Mouse (Mus musculus) midbrain, embryonic 14.5 days (tissue): ENCODE measurements around the gene Cyp4f39. TPM values are rescaled to one million over a fixed set of nuclear protein-coding genes. Genes with fewer than 3 reads are reported as not detected.
"Not testable (repeated sequence)": the region's sequence is repeated elsewhere in the genome, so short reads cannot be mapped to it uniquely, and the experiment has no call there.

Experiments
- ATAC-seq: fragments of 200-750 bp; cut with Nextera tagmentation; 2 replicates; pipeline ENCODE4 v1.8.0; 2017; ENCODE audit warnings: moderate number of reproducible peaks, moderate library complexity; ENCODE audit not compliant: low FRiP score, low TSS enrichment
- DNase-seq: peaks from one replicate; pipeline ENCODE4 v3.0.0-alpha.2; 2015
- H3K27ac ChIP-seq: fragments of 300-500 bp; sonication (generic); replicated peaks from 2 replicates; pipeline ENCODE4 v1.5.1; 2014; ENCODE audit warnings: mild to moderate bottlenecking, low read depth, low read length, moderate library complexity
- H3K27me3 ChIP-seq: fragments of 300-500 bp; sonication (generic); 2 replicates; pipeline ENCODE4 v1.6.1; 2014; ENCODE audit warnings: low read length, control low read depth, mixed read lengths; ENCODE audit not compliant: control insufficient read depth, insufficient read depth
- H3K36me3 ChIP-seq: fragments of 300-500 bp; sonication (generic); 2 replicates; pipeline ENCODE4 v1.6.1; 2014; ENCODE audit warnings: low read length, control low read depth; ENCODE audit not compliant: control insufficient read depth, insufficient read depth
- H3K4me1 ChIP-seq: fragments of 300-500 bp; sonication (generic); 2 replicates; pipeline ENCODE4 v1.6.1; 2014; ENCODE audit warnings: mild to moderate bottlenecking, antibody characterized with exemption, low read length, control low read depth; ENCODE audit not compliant: control insufficient read depth, insufficient read depth
- H3K4me2 ChIP-seq: fragments of 300-500 bp; sonication (generic); 2 replicates; pipeline ENCODE4 v1.6.1; 2014; ENCODE audit warnings: mild to moderate bottlenecking, low read length, moderate library complexity
- H3K4me3 ChIP-seq: fragments of 300-500 bp; sonication (generic); replicated peaks from 2 replicates; pipeline ENCODE4 v1.5.1; 2014; ENCODE audit warnings: low read depth, low read length
- H3K9ac ChIP-seq: fragments of 300-500 bp; sonication (generic); replicated peaks from 2 replicates; pipeline ENCODE4 v1.6.1; 2014; ENCODE audit warnings: mild to moderate bottlenecking, low read length, moderate library complexity
- H3K9me3 ChIP-seq: fragments of 300-500 bp; sonication (generic); 2 replicates; pipeline ENCODE4 v1.6.1; 2016; ENCODE audit warnings: low read length, control low read depth, mixed read lengths; ENCODE audit not compliant: control insufficient read depth
- WGBS: fragments of 180-500 bp; shearing (Covaris S2); extraction: QIAGEN DNeasy Blood & Tissue Kit; methylation state at CpG from one replicate; pipeline ENCODE4 v1.1.7; 2014; 5-methylcytosine and 5-hydroxymethylcytosine counted together
- polyA plus RNA-seq: library from polyadenylated mRNA; unstranded; fragments of >200 nt; fragmentation: Nextera tagmentation; extraction: Ambion mirVana; gene quantifications from 2 replicates; pipeline ENCODE4 v1.2.1, GENCODE M21; 2014

The Cyp4f39 gene
- polyA plus RNA-seq, 1 experiment from 2014 or later = 0.67 TPM

DNA sequence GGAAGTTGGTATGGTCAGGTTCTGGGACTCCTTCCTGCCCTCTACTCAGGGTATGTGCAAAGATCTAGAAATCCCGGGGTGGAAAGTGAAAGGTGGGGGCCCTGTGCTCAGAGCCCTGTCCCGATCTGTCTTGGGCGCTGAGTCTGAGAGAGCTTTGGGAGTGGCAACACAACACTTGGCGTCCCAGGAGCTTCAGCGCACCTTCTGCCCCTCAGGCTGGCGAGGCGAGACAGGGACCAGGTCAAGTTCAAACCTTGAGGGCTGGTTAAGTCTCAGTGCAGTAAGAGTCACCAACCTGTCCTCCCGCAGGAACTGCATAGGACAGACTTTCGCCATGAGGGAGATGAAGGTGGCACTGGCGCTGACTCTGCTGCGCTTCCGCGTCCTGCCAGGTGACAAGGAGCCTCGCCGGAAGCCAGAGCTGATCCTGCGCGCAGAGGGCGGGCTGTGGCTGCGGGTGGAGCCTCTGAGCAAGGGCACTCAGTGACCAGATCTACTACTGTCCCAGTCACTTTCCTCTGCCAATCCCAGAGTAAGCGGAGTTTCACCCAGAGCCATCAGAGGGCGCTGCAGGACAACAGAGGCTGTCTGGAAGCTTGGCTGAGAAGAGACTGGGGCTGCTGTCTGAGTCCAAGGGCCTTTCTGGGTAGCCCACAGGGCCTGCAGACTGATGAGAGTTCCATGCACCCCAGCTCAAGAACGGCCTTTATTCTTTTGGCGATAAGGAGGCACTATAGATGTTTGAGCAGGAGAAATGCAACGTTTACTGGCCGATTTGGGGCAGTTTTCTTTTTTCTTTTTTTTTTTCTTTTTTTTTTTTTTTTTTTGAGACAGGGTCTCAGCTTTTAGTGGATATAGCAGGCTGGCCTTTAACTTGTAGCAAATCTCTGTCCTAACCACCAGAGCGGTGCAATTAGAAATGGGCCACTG, 76.2 kb downstream of the Cyp4f39 start:
- Histone ChIP-seq H3K9me3 (no peaks in the 10 kb centered on the region), H3K27me3 (no peaks in the 10 kb centered on the region), H3K4me3 (no peak overlapping the region; the same call in 1 of the 2 replicates), H3K36me3 (peaks cover 19% of the 10 kb centered on the region), H3K4me1 (0 out of 2 replicates have a peak, but pooled peaks cover 4% of the 10 kb centered on the region), H3K4me2 (peak overlapping the region; percentile 39), H3K27ac (no peak overlapping the region), H3K9ac (no peak overlapping the region; the same call in 1 of the 2 replicates)
- DNase-seq = peak; percentile 84
- ATAC-seq = no peak
- 18% methylated on average over 26 of the region's 26 CpGs for WGBS

DNA sequence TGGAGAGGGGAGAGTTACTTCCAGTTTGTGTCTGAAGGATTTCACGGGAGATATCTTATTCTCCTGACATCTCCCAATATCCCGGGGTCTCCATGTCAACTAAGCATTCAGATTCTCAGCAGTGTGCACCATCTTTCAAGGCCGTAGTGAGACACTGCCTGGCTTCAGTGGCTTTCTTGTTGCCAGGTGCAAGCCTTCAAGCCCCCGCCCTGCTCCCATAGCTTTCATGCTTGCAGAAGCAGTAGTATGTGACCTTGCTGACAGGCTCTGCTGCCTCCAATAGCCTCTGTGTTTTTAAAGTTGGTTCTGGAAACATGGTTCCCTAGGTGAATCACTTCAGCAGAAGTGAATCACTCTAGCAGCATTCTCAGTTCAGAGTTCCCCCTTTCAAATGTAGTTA, 79.8 kb downstream of the Cyp4f39 start:
- H3K27ac ChIP-seq, H3K9me3 ChIP-seq, H3K9ac ChIP-seq, H3K36me3 ChIP-seq, H3K4me3 ChIP-seq, ATAC-seq, DNase-seq, H3K4me2 ChIP-seq, H3K27me3 ChIP-seq: not testable (repeated sequence)
- 26% methylated on average over 4 of the region's 4 CpGs for WGBS
- peaks cover 10% of the 10 kb centered on the region; the same call in 1 of the 2 replicates for H3K4me1 ChIP-seq

DNA sequence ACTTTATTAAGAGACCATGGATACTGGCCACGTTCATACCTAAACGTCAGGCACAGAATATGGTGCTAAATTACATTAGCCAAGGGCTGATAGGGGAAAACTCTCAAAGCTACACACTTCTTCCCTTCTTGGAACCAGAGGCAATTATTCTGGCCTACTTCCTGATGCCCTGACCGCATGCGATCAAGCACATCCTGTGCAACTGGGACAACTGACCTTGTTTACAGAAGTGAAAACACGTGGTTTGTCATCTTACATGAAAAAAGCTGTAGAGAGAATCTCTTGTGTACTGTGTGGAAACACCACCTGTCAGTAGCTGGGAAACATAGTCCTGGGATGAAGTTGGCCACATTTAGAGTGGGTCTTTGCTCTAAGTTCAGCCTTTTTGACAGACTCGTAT, 81.5 kb downstream of the Cyp4f39 start:
- DNase-seq = no peak
- Histone ChIP-seq H3K9ac (no peak overlapping the region), H3K4me3 (no peak overlapping the region), H3K4me1 (peaks cover 6% of the 10 kb centered on the region; the same call in 1 of the 2 replicates), H3K4me2 (no peak overlapping the region), H3K27me3 (no peaks in the 10 kb centered on the region), H3K9me3 (no peaks in the 10 kb centered on the region), H3K36me3 (no peaks in the 10 kb centered on the region), H3K27ac (no peak overlapping the region)
- WGBS = 90% methylated on average over 6 of the region's 6 CpGs
- ATAC-seq = no peak

DNA sequence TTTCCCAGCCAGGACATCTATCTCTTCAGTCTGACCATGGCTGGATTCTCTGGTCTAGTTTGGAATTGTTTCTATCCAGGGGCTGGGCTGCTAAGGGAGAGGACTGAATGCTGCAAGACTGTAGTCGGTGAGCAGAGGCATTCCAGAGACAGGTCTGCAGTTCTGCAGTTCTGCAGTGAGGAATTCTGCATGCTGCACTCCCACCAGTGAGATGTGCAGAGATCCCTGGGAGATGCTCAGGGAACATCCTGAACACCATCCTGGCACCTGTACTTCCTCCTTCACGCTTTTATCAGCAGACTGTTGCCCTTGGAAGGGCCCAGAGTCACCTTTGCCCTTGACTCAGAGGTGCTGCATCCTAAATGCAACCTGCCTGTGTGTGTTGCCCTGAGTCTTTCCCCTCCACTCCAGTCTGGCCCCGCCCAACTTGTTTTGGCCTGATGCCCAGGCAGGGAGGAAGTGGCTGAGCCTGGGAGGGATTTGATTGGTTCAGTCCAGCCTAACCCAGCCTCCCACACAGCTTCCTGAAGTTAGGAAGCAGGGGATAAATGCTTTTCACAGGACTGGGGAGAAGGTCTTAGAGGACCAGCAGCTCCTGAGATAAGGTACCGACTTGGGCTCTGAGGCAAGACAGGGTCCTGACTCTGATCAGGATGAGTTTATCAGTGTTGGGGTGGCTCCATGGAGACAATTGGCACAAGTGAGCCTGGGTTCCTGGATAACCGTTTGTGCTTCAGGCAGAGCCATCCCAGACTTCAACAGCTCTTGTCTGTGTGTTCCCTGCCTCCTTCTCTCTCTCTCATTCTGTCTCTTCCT, 83.7 kb downstream of the Cyp4f39 start, which contains the start of gene Cyp4f16:
Cyp4f16 (plus strand) TSS at position 508 of the 816 bp plus-strand sequence.
- WGBS = 12% methylated on average over 5 of the region's 5 CpGs
- Histone ChIP-seq H3K4me2 (peak within 1 kb of the TSS; percentile 58), H3K9ac (peak within 1 kb of the TSS; percentile 44), H3K4me3 (peak within 1 kb of the TSS; percentile 38)
- not testable (repeated sequence) for H3K4me1 ChIP-seq, H3K36me3 ChIP-seq, H3K27ac ChIP-seq, H3K9me3 ChIP-seq, H3K27me3 ChIP-seq
- ATAC-seq (peak; percentile 88), DNase-seq (peak; percentile 88)

DNA sequence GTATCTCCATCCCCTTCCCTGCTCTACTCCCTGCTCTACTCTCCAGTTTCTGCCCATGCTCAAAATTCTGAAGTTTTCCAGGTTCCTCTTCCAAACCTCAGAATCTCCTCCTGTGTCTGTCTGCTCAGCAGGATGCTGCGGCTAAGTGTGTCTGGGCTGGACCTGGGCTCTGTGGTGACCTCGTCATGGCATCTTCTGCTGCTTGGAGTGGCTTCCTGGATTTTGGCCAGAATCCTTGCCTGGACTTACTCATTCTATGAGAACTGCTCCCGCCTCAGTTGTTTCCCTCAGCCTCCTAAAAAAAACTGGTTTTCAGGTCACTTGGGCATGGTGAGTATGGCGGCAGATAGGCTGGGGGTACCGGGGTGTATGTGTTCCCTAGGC, 84.3 kb downstream of the Cyp4f39 start:
- peaks cover 6% of the 10 kb centered on the region; the same call in 1 of the 2 replicates for H3K4me1 ChIP-seq
- no peaks in the 10 kb centered on the region for H3K9me3 ChIP-seq
- no peak overlapping the region for H3K27ac ChIP-seq
- H3K4me2 ChIP-seq = peak overlapping the region; percentile 58
- H3K36me3 ChIP-seq = no peaks in the 10 kb centered on the region
- H3K9ac ChIP-seq = peak overlapping the region; percentile 44
- H3K4me3 ChIP-seq = peak overlapping the region; percentile 38
- ATAC-seq (no peak), DNase-seq (no peak)
- H3K27me3 ChIP-seq = no peaks in the 10 kb centered on the region
- 68% methylated on average over 5 of the region's 5 CpGs for WGBS

Other genes with a start within 250 kb of the Cyp4f39 start
- gene Brd4, start 168.0 kb upstream of the Cyp4f39 start, polyA plus RNA-seq = 72.5 and 101 TPM in 2 replicates
- gene Akap8, start 131.5 kb upstream of the Cyp4f39 start, polyA plus RNA-seq = 51.6 and 56.0 TPM in 2 replicates
- gene Akap8l, start 102.1 kb upstream of the Cyp4f39 start, polyA plus RNA-seq = 115 and 122 TPM in 2 replicates
- 40.8 and 59.2 TPM in 2 replicates for gene Wiz, start 63.3 kb upstream of the Cyp4f39 start, polyA plus RNA-seq
- gene Rasal3, start 49.1 kb upstream of the Cyp4f39 start, polyA plus RNA-seq = 0.39 and 0.50 TPM in 2 replicates
- gene Pglyrp2, start 28.6 kb upstream of the Cyp4f39 start, polyA plus RNA-seq = not detected in 2 replicates
- gene Cyp4f17, start 53.3 kb downstream of the Cyp4f39 start, polyA plus RNA-seq = 10.4 and 10.8 TPM in 2 replicates
- gene Cyp4f16, start 83.8 kb downstream of the Cyp4f39 start, polyA plus RNA-seq = 12.7 and 14.4 TPM in 2 replicates
- 0.47 and 1.0 TPM in 2 replicates for gene Cyp4f37, start 168.6 kb downstream of the Cyp4f39 start, polyA plus RNA-seq
- gene Cyp4f40, start 206.2 kb downstream of the Cyp4f39 start, polyA plus RNA-seq = not detected in 2 replicates
- gene Cyp4f15, start 232.9 kb downstream of the Cyp4f39 start, polyA plus RNA-seq = 0.78 and 1.3 TPM in 2 replicates